Mouse (Mus musculus): ENCODE data around the gene Il1rn.

The Il1rn gene

GRCm38 (mm10) chr2:24382456-24383230 is 46.0 kb downstream of the Il1rn start:
- DNase-seq (ENCODE audit: inconsistent ontology term) = no peak

DNA sequence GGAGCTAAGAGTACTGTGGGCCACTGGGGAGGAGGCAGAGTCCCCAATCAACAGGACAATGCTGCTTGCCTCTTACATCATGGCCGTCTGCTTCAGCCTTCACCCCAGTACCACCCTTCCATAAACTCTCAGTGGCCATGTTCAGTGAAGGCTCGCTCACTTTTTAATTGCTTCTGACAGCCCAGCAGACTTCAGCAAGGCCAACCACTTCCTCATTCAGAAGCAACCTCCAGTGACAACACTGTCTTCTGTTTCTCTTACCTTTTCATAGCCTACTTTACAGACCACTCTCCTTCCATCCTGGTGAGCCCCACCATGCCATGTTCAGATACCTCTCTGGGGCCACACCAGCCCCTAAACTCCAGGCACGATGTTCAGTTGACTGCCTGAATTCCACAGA is 47.0 kb downstream of the Il1rn start:
- no peak for DNase-seq (ENCODE audit: inconsistent ontology term)

GRCm38 (mm10) chr2:24384393-24384792 is 47.7 kb downstream of the Il1rn start:
- no peak for DNase-seq (ENCODE audit: inconsistent ontology term)

DNA sequence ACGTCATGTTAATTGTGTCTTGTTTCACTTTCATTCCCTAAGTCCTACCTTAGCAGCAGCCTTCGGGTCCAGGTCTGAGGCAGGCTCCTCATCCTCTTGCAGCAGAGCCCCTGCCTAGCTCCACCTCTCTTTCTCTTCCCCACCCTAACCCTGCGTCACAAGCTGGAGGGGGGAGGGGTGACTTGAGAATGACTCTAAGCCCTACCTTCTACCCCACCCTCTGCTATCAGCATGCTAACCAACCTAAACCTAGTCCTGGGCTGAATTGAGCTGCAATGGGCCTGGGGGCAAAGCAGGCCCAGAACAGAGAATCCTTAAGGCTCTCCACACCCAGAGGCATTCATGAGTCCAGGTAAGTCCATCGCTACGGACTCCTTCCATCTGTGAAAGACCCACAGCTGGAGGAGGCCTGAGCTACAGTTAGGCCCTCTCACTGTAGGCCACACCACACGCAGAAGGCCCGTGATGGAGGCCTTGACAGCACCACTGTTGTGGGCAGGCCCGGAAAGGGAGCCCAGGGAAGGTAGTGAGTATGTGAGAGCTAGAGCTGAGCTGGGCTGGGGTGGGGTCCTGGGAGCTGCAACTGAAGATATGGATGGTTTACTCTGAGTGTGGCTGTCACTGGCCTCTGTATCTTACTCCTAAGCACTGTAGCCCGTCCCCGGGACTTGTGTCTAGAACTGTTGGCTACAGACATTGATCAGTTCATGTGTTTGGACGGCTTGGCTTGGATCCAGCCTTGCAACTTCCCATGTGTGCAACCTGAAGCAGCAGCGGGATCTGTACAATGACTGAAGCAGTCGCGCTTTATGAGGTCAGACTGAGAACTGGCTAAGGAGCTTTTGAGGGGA is 48.7 kb downstream of the Il1rn start:
- DNase-seq (ENCODE audit: inconsistent ontology term) = no peak

DNA sequence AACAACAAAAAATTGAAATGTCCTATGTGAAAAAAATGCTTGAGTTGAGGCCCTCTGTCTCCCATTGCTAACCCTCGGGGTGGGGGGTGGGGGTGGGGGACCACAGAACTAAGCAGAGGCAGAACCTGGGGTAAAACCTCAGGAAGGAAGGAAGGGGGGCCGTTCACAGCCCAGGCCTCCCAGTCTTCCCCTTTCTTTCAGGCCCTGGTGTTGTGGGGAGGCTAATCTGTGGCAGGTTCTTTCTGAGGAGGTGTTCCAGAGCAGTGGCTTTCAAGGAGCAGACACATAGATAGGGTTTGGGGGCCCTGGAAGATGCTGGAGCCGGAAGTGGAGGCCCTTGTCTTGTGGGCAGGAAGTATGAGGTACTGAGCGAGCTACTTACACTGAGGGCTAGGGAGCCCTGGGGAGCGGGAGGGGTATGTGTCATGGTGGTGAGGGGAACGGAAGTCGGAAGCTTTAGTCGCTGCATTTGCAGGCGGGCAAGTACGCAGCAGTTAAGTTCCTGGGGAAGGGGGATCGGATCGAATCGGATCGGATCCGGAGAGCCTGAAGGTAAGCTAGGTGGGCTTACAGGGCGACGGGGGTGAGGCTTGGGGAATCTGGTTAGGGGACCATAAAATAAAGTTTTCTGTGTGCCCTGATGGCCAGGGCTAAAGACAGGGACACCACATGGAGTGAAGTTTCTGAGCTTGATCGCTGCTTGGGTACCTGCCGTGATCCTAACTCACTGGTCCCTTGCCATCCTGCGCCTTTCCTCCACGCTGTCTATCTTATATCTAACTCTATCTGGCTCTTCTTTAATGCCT is 49.7 kb downstream of the Il1rn start:
- no peak for DNase-seq (ENCODE audit: inconsistent ontology term)

DNA sequence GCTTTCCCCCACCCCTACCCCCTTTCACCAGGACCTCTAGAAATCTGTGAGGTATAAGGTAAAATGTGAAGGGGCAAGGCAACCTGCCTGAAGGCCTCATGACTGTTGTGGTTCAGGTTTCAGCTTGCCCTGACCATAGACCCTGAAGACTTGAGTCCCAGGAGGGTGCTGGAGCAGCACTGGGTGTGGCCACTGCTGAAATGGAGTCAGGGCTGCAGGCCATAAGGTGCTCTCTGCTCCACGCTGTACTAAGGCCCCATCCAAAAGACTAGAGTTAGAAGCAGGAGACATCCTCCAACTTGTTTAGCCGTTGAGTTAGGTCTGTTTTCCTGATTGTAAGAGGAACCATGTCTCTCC is 50.3 kb downstream of the Il1rn start:
- no peak for DNase-seq (ENCODE audit: inconsistent ontology term)

DNA sequence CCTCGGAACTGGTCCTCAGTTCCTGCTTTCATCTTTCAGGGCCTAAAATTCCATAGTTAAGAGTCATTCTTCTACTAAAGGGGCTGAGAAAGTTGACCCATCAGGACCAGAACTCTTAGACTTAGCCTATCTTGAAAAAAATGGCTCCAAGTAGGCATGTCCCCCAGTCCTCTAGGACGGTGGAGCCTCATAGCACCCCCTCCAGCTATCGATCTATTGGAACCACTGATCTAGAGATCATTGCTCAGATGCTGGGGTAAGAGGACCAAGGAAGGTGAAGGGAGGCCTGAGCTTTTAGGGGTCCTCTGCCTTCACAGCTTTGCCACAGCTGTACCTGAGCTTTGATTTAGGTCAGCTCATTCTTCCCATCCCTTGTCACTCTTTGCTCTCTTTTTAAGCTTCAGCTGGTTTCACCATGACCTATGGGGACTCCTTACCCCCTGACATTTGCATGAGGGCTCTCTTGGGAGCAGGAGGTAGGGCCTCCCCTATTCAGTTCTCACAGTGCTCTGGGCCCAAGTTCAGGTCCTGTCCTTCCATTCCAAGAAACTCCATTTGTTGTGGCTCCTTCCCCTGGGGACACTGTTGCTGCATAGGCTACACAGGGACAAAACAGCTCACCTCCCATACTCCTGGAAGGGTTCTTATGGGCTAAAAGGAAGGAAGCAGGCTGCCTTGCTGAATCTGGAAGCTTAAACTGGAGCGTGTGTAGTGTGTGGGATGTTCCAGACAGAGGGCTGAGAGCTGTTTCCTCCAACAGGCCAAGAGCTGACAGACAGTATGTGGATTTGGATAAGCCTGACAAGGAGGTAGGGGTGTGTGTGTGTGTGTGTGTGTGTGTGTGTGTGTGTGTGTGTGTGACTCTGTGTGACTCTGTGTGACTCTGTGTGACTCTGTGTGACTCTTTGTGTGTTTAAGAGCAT is 51.0 kb downstream of the Il1rn start:
- DNase-seq (ENCODE audit: inconsistent ontology term) = no peak

GRCm38 (mm10) chr2:24393251-24393650 is 56.6 kb downstream of the Il1rn start:
- no peak for DNase-seq (ENCODE audit: inconsistent ontology term)

GRCm38 (mm10) chr2:24397115-24397514 is 60.5 kb downstream of the Il1rn start:
- DNase-seq (ENCODE audit: inconsistent ontology term) = peak; percentile 18

DNA sequence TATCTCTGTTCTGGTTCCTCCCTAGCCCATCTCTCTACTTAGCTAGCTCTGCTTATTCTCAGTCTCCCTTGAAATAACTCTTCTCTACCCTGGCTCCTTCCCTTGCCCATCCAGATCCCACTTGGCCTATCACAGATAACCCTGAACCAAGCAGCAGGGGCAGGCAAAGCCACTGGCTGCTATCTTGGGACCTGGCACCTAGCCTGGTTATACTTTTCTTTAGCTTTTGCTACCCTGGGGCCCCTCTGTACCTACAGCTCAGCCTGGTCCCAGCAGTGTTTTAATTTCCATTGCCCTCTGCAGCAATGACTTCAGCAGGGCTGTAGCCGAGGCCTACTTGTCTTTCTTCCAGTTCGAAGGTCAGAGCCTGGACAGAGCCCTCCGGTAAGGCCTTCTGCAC is 64.1 kb downstream of the Il1rn start:
- no peak for DNase-seq (ENCODE audit: inconsistent ontology term)

Measured in Muller cell, postnatal 12 days (primary cell).